Mouse (Mus musculus) stomach, adult 2 months (tissue): ENCODE results near the gene Pigl. TPM values are rescaled to one million over a fixed set of nuclear protein-coding genes. Genes with fewer than 3 reads are reported as not detected.

ENCODE experiments used
- polyA plus RNA-seq: library from polyadenylated mRNA; depleted of rRNA; stranded (reverse); fragments of >200 nt; gene quantifications from 2 replicates; pipeline ENCODE4 v1.2.3, GENCODE M21; 2012; rRNA removed

Gene Pigl
- polyA plus RNA-seq: 1.4 and 1.8 TPM in 2 replicates

GRCm38 (mm10) chr11:62458276-62458724 is at the start of gene Pigl, which contains the start of gene Ncor1:
Gene Pigl, plus strand, starts transcription at chr11:62458460.
Gene Ncor1, minus strand, starts transcription at chr11:62458541.

GRCm38 (mm10) chr11:62539089-62539890 is 81.0 kb downstream of the Pigl start, which contains the start of gene Cenpv:
Gene Cenpv, minus strand, starts transcription at chr11:62539261.

GRCm38 (mm10) chr11:62550727-62551225 is 92.5 kb downstream of the Pigl start, which contains the start of gene Ubb:
Gene Ubb, plus strand, starts transcription at chr11:62551171.

Other genes starting within 250 kb of the Pigl start
- 2.5 and 3.1 TPM in 2 replicates for gene Adora2b, start 209.5 kb upstream of the Pigl start, polyA plus RNA-seq
- 2.1 and 3.2 TPM in 2 replicates for gene Zswim7, start 177.1 kb upstream of the Pigl start, polyA plus RNA-seq
- gene Ttc19, start 177.0 kb upstream of the Pigl start, polyA plus RNA-seq: 2.3 and 3.0 TPM in 2 replicates
- 20.5 and 24.9 TPM in 2 replicates for gene Ncor1, start 81 bp downstream of the Pigl start, polyA plus RNA-seq
- gene Cenpv, start 80.8 kb downstream of the Pigl start, polyA plus RNA-seq: 19.0 and 30.2 TPM in 2 replicates
- gene Ubb, start 92.7 kb downstream of the Pigl start, polyA plus RNA-seq: 505 and 573 TPM in 2 replicates
- 7.1 and 8.1 TPM in 2 replicates for gene Trpv2, start 116.0 kb downstream of the Pigl start, polyA plus RNA-seq
- gene Lrrc75a, start 190.1 kb downstream of the Pigl start, polyA plus RNA-seq: 14.8 and 19.3 TPM in 2 replicates
- gene Mmgt2, start 190.2 kb downstream of the Pigl start, polyA plus RNA-seq: 12.0 and 30.3 TPM in 2 replicates